Mouse (Mus musculus) midbrain, embryonic 16.5 days (tissue): ENCODE measurements around the gene Olfr813. TPM values are rescaled to one million over a fixed set of nuclear protein-coding genes. Genes with fewer than 3 reads are reported as not detected.
"Not testable (repeated sequence)": the region's sequence is repeated elsewhere in the genome, so short reads cannot be mapped to it uniquely, and the experiment has no call there.

Experiments
- ATAC-seq: fragments of 200-750 bp; cut with Nextera tagmentation; 2 replicates; pipeline ENCODE4 v1.8.0; 2017; ENCODE audit warnings: moderate TSS enrichment
- H3K27ac ChIP-seq: fragments of 300-500 bp; sonication (generic); 2 replicates; pipeline ENCODE4 v1.5.1; 2014; ENCODE audit warnings: mild to moderate bottlenecking, low read length, mixed read lengths
- H3K27me3 ChIP-seq: fragments of 300-500 bp; sonication (generic); 2 replicates; pipeline ENCODE4 v1.6.1; 2014; ENCODE audit warnings: low read depth, low read length, mixed read lengths; ENCODE audit not compliant: control insufficient read depth, insufficient read depth
- H3K36me3 ChIP-seq: fragments of 300-500 bp; sonication (generic); 2 replicates; pipeline ENCODE4 v1.6.1; 2014; ENCODE audit warnings: mild to moderate bottlenecking, low read length, moderate library complexity, mixed read lengths; ENCODE audit not compliant: control insufficient read depth, insufficient read depth
- H3K4me1 ChIP-seq: fragments of 300-500 bp; sonication (generic); 2 replicates; pipeline ENCODE4 v1.6.1; 2014; ENCODE audit warnings: mild to moderate bottlenecking, low read length, mixed read lengths; ENCODE audit not compliant: control insufficient read depth, insufficient read depth
- H3K4me2 ChIP-seq: fragments of 300-500 bp; sonication (generic); 2 replicates; pipeline ENCODE4 v1.6.1; 2014; ENCODE audit warnings: mild to moderate bottlenecking, low read length, mixed read lengths
- H3K4me3 ChIP-seq: fragments of 300-500 bp; sonication (generic); 2 replicates; pipeline ENCODE4 v1.5.1; 2014; ENCODE audit warnings: low read depth, mild to moderate bottlenecking, low read length, moderate library complexity, mixed read lengths
- H3K9ac ChIP-seq: fragments of 300-500 bp; sonication (generic); 2 replicates; pipeline ENCODE4 v1.6.1; 2014; ENCODE audit warnings: low read depth, low read length, mixed read lengths
- H3K9me3 ChIP-seq: fragments of 300-500 bp; sonication (generic); replicated peaks from 2 replicates; pipeline ENCODE4 v1.6.1; 2014; ENCODE audit warnings: mild to moderate bottlenecking, low read length, mixed read lengths; ENCODE audit not compliant: control insufficient read depth, poor library complexity, severe bottlenecking
- WGBS: fragments of 180-500 bp; shearing (Covaris S2); extraction: QIAGEN DNeasy Blood & Tissue Kit; methylation state at CpG from one replicate; pipeline ENCODE4 v1.1.7; 2014; 5-methylcytosine and 5-hydroxymethylcytosine counted together
- polyA plus RNA-seq: library from polyadenylated mRNA; unstranded; fragments of >200 nt; fragmentation: Nextera tagmentation; extraction: Ambion mirVana; gene quantifications from 2 replicates; pipeline ENCODE4 v1.2.1, GENCODE M21; 2015

The Olfr813 gene
- not detected in 2 replicates for polyA plus RNA-seq

- Histone ChIP-seq H3K36me3 (no peaks in the 10 kb centered on the region), H3K9ac (no peak within 1 kb of the TSS), H3K27me3 (no peaks in the 10 kb centered on the region), H3K27ac (no peak within 1 kb of the TSS), H3K4me3 (no peak within 1 kb of the TSS), H3K9me3 (no peaks in the 10 kb centered on the region), H3K4me1 (no peaks in the 10 kb centered on the region), H3K4me2 (no peak within 1 kb of the TSS)
- ATAC-seq = no peak
Measured at GRCm38 (mm10) chr10:129855067-129855466, at the start of gene Olfr813. Gene Olfr813 (plus strand): TSS chr10:129855367.

- Histone ChIP-seq H3K9me3 (no peaks in the 10 kb centered on the region), H3K36me3 (no peaks in the 10 kb centered on the region), H3K4me3 (no peak within 1 kb of the TSS), H3K27me3 (no peaks in the 10 kb centered on the region), H3K9ac (no peak within 1 kb of the TSS), H3K4me1 (no peaks in the 10 kb centered on the region), H3K4me2 (no peak within 1 kb of the TSS), H3K27ac (no peak within 1 kb of the TSS)
- no peak for ATAC-seq
- 85% methylated on average over 1 of the region's 1 CpGs for WGBS
Measured at GRCm38 (mm10) chr10:129845994-129846393, 9.2 kb upstream of the Olfr813 start, which contains the start of gene Olfr812. Gene Olfr812 (minus strand): TSS chr10:129846094.

- no peak overlapping the region for H3K4me2 ChIP-seq
- no peaks in the 10 kb centered on the region for H3K4me1 ChIP-seq
- no peaks in the 10 kb centered on the region for H3K27me3 ChIP-seq
- H3K27ac ChIP-seq = no peak overlapping the region
- no peak for ATAC-seq
- H3K4me3 ChIP-seq = no peak overlapping the region
- H3K9me3 ChIP-seq = no peaks in the 10 kb centered on the region
- WGBS = 58% methylated on average over 1 of the region's 1 CpGs
- H3K36me3 ChIP-seq = no peaks in the 10 kb centered on the region
- no peak overlapping the region for H3K9ac ChIP-seq
Measured at GRCm38 (mm10) chr10:129847343-129847742, 7.8 kb upstream of the Olfr813 start.

GRCm38 (mm10) chr10:129879751-129880150 is 24.6 kb downstream of the Olfr813 start, which contains the start of gene Olfr814:
Gene Olfr814 (minus strand): TSS chr10:129879851.
- H3K4me1 ChIP-seq, H3K4me2 ChIP-seq, H3K9ac ChIP-seq, H3K4me3 ChIP-seq, H3K27ac ChIP-seq, H3K9me3 ChIP-seq, H3K27me3 ChIP-seq, ATAC-seq, H3K36me3 ChIP-seq: not testable (repeated sequence)
- no CpG with 5 or more reads among the region's 1 CpGs for WGBS

GRCm38 (mm10) chr10:129885496-129885895 is 30.3 kb downstream of the Olfr813 start:
- H3K4me2 ChIP-seq, H3K4me1 ChIP-seq, H3K36me3 ChIP-seq, H3K4me3 ChIP-seq, H3K27me3 ChIP-seq, ATAC-seq, H3K9me3 ChIP-seq, H3K27ac ChIP-seq, H3K9ac ChIP-seq: not testable (repeated sequence)
- WGBS = 88% methylated on average over 6 of the region's 6 CpGs

GRCm38 (mm10) chr10:129885934-129886333 is 30.8 kb downstream of the Olfr813 start:
- Histone ChIP-seq H3K4me3 (no peak overlapping the region), H3K4me1 (no peaks in the 10 kb centered on the region), H3K4me2 (no peak overlapping the region), H3K36me3 (no peaks in the 10 kb centered on the region), H3K27ac (no peak overlapping the region), H3K9ac (no peak overlapping the region), H3K9me3 (no peaks in the 10 kb centered on the region), H3K27me3 (no peaks in the 10 kb centered on the region)
- no peak for ATAC-seq
- 94% methylated on average over 7 of the region's 7 CpGs for WGBS

- not testable (repeated sequence) for H3K4me3 ChIP-seq, H3K4me1 ChIP-seq, H3K36me3 ChIP-seq, H3K27ac ChIP-seq, ATAC-seq, H3K9ac ChIP-seq, H3K4me2 ChIP-seq, H3K9me3 ChIP-seq, H3K27me3 ChIP-seq
- no CpG with 5 or more reads among the region's 1 CpGs for WGBS
Measured at GRCm38 (mm10) chr10:129905767-129906166, 50.6 kb downstream of the Olfr813 start, which contains the start of gene Olfr815. Gene Olfr815 (minus strand): TSS chr10:129905867.

Other genes with a start within 250 kb of the Olfr813 start
- gene Olfr796, start 242.8 kb upstream of the Olfr813 start, polyA plus RNA-seq = not detected in 2 replicates
- not detected in 2 replicates for gene Olfr798, start 227.4 kb upstream of the Olfr813 start, polyA plus RNA-seq
- gene Olfr799, start 217.9 kb upstream of the Olfr813 start, polyA plus RNA-seq = not detected in 2 replicates
- not detected in 2 replicates for gene Olfr800, start 197.7 kb upstream of the Olfr813 start, polyA plus RNA-seq
- gene Olfr801, start 181.5 kb upstream of the Olfr813 start, polyA plus RNA-seq = not detected in 2 replicates
- 0.05 TPM in 1 of 2 replicates, not detected in the other for gene Olfr802, start 167.2 kb upstream of the Olfr813 start, polyA plus RNA-seq
- gene Olfr803, start 161.1 kb upstream of the Olfr813 start, polyA plus RNA-seq = not detected in 2 replicates
- not detected in 2 replicates for gene Olfr804, start 152.2 kb upstream of the Olfr813 start, polyA plus RNA-seq
- gene Olfr805, start 126.0 kb upstream of the Olfr813 start, polyA plus RNA-seq = not detected in 2 replicates
- gene Olfr806, start 113.4 kb upstream of the Olfr813 start, polyA plus RNA-seq = not detected in 2 replicates
- not detected in 2 replicates for gene Olfr807, start 97.6 kb upstream of the Olfr813 start, polyA plus RNA-seq
- gene Olfr808, start 89.9 kb upstream of the Olfr813 start, polyA plus RNA-seq = not detected in 2 replicates
- not detected in 2 replicates for gene Olfr809, start 80.7 kb upstream of the Olfr813 start, polyA plus RNA-seq
- gene Olfr810, start 60.5 kb upstream of the Olfr813 start, polyA plus RNA-seq = not detected in 2 replicates
- gene Olfr811, start 51.0 kb upstream of the Olfr813 start, polyA plus RNA-seq = not detected in 2 replicates
- not detected in 2 replicates for gene Olfr812, start 9.3 kb upstream of the Olfr813 start, polyA plus RNA-seq
- not detected in 2 replicates for gene Olfr814, start 24.5 kb downstream of the Olfr813 start, polyA plus RNA-seq
- not detected in 2 replicates for gene Olfr815, start 50.5 kb downstream of the Olfr813 start, polyA plus RNA-seq
- gene Olfr816, start 60.2 kb downstream of the Olfr813 start, polyA plus RNA-seq = not detected in 2 replicates
- gene Olfr818, start 93.7 kb downstream of the Olfr813 start, polyA plus RNA-seq = not detected in 2 replicates
- not detected in 2 replicates for gene Olfr819, start 111.9 kb downstream of the Olfr813 start, polyA plus RNA-seq
- not detected in 2 replicates for gene Olfr247, start 120.8 kb downstream of the Olfr813 start, polyA plus RNA-seq
- not detected in 2 replicates for gene Gm10310, start 129.7 kb downstream of the Olfr813 start, polyA plus RNA-seq
- gene Olfr820, start 157.3 kb downstream of the Olfr813 start, polyA plus RNA-seq = not detected in 2 replicates
- gene Olfr821, start 175.0 kb downstream of the Olfr813 start, polyA plus RNA-seq = not detected in 2 replicates
- gene Olfr822, start 215.8 kb downstream of the Olfr813 start, polyA plus RNA-seq = not detected in 2 replicates